Mouse (Mus musculus) liver, adult (tissue): ENCODE data around the gene Zfp341.

Experiments used
- GATA4 ChIP-seq: IDR thresholded peaks from 2 replicates; pipeline ENCODE4 v1.6.1; 2014; ENCODE audit warnings: mild to moderate bottlenecking, low read length; ENCODE audit not compliant: insufficient replicate concordance

Gene Zfp341

DNA sequence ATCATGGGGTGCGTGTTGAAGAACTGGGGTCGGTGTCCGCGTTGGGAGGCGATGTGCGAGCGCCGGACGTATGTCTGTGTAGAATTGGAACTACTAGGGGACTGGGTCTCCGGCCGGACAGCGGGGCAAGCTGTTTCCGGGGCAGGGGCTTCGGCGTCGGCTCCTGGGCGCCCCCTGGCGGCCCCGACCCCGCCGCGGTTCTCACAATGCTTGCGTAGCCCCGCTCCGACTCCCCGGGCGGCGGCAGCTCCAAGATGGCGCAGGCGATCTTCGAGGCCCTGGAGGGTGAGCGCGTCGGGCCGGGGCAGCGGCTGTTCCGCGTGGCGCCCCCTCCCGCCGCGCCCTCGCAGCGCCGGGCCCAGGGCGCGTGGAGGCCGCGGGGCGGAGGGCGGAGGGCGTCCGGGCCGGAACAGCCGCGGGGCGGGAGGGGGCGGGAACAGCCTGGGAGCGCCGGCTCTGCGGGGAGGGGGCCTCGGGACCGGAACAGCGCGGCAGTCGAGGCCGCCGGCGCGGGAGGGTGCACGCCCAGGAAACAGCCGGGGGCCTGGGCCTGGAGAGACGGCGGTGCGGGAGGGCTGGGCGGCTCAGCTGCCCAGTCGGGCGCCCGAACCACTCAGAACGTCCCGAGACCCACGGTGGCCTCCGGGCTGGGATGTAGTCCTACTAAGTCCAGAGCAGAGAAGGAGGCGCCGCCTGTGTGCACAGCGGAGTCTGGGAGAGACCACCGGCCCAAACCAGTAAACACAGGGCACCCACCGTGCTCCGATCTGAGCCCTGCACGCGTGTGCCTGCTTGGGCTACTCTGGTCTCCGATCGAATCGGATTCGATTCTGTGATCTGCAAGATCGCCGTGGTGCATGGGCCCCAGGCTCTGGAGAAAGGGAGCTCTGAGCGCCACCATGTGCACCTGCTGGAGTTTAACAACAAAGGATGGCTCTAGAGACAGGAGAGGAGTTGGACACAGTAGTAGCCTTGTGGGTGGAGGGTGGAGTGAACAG is at the start of gene Zfp341, which contains the start of gene 4930519P11Rik:
TSS of gene Zfp341 (plus strand) at position 180 of the 998 bp plus-strand sequence.
TSS of gene 4930519P11Rik (minus strand) at position 320 of the 998 bp plus-strand sequence.
- no peak for TF ChIP-seq GATA4

DNA sequence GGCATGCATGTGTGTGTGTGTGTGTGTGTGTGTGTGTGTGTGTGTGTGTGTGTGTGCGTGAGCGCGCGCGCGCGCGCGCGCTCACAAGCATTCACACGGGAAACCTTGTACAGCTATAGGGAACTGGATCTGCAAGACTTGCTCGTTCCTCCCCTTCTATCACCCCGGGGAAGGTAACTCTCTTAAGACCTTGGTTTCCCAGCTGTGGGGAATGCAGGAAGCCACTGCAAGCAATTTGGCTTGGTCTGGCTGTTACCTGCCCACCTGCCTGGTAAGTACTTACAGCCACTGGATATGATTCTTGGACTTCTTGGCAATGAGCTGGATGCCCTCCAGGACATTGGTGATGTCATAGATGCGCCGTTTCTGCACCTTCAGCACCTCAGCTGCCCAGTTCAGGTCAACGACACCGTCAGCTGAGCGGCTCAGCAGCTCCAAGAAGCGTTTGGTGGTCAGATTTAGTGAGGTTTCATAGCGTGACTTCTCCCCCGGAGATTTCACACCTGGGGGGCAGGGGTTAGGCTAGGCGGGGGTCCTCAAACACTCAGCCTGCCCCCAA is 49.4 kb upstream of the Zfp341 start:
- no peak for TF ChIP-seq GATA4

- TF ChIP-seq GATA4 = no peak
Measured at GRCm38 (mm10) chr2:154565562-154565961, 47.5 kb upstream of the Zfp341 start.

GRCm38 (mm10) chr2:154566641-154567040 is 46.5 kb upstream of the Zfp341 start:
- TF ChIP-seq GATA4 = no peak

DNA sequence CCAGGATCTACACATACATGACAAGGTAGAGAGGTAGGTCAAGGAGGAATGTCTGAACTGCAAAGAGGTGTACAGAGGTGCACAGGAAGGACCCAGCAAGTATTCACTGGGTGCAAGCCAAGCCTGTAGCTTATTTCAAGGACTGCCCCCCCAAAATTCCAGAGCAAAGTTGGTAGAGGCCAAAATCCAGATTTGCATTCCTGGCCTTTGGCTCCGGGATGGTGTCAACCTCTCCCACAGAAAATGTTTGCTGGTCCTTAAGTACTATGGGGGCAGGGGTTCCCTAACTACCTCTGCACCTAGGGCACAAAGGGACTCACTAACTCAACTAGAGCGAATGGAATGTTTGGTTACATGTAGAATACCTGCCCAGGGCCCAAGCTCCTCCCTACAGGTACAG is 45.3 kb upstream of the Zfp341 start:
- no peak for TF ChIP-seq GATA4

GRCm38 (mm10) chr2:154568329-154569070 is 44.6 kb upstream of the Zfp341 start:
- TF ChIP-seq GATA4 = no peak

DNA sequence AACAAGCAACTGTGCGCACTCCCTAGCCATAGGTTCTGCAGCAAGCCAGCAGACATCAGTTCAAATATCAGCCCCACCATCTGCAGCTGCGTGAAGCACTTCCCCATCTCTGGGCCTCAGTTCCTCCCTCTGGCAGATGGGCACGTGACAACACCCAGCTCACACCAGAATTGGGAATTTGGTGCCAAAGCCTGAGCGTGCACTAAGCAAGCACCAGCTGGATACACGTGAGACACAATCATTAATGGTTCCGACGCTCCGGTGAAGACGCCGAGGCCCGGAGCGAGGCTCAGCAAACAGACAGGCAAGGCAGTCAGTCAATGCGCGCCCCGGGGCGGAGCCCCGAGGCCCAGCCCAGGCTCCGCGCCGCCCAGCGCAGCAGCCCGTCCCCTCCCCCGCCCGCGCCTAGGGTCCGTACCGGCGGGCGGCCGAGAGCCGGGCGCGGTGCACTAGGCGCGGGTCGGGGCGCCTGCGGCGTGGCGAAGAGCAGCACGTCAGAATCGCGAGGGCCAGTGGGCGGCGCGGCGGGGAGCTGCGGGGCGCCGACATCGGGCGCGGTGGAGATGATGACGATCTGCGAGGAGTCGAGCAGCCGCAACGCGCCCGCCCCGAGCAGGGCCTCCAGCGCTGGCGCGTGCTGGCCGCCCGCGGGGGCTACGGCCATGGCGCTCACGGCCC is 43.9 kb upstream of the Zfp341 start:
- TF ChIP-seq GATA4 = no peak

GRCm38 (mm10) chr2:154569836-154570286 is 43.2 kb upstream of the Zfp341 start, which contains the start of gene E2f1:
Gene E2f1, minus strand, starts transcription at chr2:154569892.
- no peak for TF ChIP-seq GATA4

DNA sequence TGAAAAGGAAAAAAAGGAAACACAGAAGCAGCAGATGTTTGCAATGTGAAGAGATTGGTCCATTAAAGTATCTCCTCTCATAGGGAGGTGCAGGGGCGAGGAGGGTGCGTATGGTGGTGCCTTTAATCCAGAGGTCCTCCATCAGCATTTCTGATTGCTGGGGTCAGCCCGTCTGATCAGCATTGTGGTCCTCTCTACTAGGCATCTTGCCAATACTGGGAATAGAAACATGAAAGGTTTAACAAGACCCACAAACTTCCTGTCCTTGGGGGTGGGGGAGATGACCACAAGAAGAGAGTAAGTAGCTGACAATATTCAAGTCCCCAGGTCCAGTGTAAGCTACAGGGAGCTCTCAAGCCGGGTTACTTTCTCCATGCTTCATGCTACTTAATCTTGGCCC is 42.4 kb upstream of the Zfp341 start:
- TF ChIP-seq GATA4 = no peak

GRCm38 (mm10) chr2:154571266-154571665 is 41.8 kb upstream of the Zfp341 start:
- no peak for TF ChIP-seq GATA4

DNA sequence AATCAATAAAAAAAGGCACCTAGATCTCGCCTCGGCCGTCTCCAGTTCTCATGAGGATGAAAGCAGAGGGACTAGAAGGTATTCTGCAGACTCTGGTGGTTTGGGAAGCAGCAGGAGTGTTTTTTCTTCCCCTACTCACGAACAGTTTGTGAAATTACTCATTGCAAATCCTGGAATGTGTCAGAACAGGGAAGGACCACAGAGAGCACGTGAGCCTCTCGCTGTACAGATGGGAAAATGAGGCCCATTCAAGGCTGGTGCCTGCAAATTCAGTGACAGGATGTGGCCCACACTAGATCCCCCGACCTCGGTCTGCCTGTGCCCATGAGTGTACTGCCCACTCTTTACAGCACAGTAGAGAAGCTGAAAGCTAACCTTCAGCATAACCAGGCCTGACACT is 41.1 kb upstream of the Zfp341 start:
- no peak for TF ChIP-seq GATA4

- no peak for TF ChIP-seq GATA4
Measured at GRCm38 (mm10) chr2:154572996-154573395, 40.1 kb upstream of the Zfp341 start.

DNA sequence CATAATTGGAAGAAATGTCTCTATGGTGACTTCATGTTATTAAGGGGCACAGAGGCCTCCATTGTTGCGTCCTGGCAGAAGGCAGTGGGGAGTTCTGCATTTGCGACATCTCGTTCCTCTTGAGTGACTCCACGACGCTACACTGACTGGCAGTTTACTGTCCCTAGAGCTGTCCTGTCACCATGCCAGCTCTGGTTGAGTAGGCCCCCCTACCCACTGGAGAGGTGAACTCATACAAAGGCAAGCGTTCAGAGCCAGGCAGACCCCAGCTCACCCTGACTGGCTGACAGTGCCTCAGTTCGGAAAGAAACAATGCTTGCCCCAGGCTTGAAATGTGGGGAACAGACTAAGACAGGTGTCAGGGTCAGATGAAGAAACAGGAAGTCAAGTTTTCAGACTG is 38.8 kb upstream of the Zfp341 start:
- TF ChIP-seq GATA4 = no peak

DNA sequence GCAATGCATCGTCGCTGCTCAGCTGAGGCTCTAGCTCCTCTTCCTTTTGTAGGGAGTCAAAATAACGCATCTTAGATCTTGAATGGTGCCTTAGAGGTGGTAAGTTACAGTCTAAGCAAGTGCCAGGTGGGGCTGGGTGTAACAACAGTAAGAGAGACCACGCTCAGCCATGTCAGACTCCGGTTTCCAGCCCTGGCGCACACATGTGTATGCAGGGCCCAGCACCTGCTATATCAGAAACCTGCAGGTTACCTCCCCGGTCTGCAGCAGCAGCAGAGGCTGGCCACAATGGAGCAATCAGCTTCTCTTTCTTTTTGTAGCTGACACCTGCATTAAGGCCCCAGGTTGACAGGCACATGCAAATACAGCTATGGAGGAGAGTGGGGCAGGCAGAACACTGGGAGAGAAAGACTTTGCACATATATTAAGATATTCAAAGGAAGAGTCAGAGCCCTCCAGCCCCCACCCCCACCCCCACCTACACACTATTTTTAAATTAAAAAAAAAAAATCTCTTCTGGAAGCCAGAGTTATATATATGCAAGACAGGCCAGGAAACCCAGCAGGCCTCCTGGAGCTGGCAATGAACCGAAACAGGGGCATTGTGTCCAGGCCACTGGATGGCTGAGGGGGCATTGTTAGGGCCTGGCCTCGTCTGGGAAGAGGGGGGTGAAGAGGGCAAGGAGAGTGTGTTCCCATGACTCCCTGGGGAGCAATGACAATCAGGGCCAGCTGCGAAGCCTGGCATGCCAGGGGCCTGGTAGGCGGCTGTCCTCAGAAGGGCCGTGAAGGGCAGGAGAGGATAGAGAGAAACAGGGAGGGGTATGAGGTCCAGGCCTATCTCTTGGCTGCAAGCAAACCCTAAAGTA is 36.0 kb upstream of the Zfp341 start:
- no peak for TF ChIP-seq GATA4
